Comparison of ENCODE assay signal across 10 mouse cellular contexts in the genomic region with DNA sequence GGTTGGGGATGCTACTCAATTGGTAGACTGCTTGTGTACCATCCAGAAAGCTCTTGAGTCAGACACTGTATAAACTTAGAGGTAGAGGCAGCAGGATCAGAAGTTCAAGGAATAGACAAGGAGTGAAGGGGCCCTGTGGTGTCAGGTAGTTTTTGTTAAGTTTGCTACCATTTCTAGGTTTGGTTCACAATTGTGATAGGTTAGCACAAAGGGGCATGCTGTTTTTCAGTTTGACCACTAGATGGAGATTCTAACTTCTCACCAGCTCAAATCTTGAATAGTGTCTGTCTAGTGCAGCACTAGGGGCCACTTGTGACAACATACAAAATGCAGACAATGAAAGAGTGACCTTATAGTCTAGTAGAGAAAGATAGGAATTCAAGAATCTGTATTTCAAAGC. TPM values are rescaled to one million over a fixed set of nuclear protein-coding genes. Genes with fewer than 3 reads are reported as not detected.
DNase-seq lines count a peak whose midpoint lies in the region; ATAC-seq lines count a peak whose summit lies in the region.
"Had no signal": no experiment of that assay in that cellular context is flagged by ENCODE, and none has a peak within 500 bp of the region (broad histone marks: within the 10 kb centered on the region; RNA-seq: fewer than 3 reads in every experiment).

No protein-coding gene starts in this region.

- no peaks in the 10 kb centered on the region for H3K27me3 ChIP-seq in midbrain, embryonic 12.5 days
- no peaks in the 10 kb centered on the region for H3K27me3 ChIP-seq in midbrain, embryonic 10.5 days (ENCODE audit: low read depth, poor library complexity, severe bottlenecking)
- H3K27me3 ChIP-seq: limb, embryonic 15.5 days had no signal

- ATAC-seq in midbrain, embryonic 12.5 days (ENCODE audit: low FRiP score, low read depth), result no peak

- DNase-seq in heart, adult 8-10 months (ENCODE audit: low spot score), result peak; percentile 54
- no peak for DNase-seq in heart, postnatal 25 days (ENCODE audit: low spot score)
- no peak for DNase-seq in midbrain, embryonic 10.5 days (ENCODE audit: low spot score)
- DNase-seq in brain, adult 2 months (ENCODE audit: low read depth, low spot score), result peak; percentile 70
- peak; percentile 88 for DNase-seq in retina, embryonic 14.5 days (ENCODE audit: low spot score)
- no peak for DNase-seq in adrenal gland, postnatal 25 days
- no peak for DNase-seq in ovary, adult 18-20 months (ENCODE audit: low spot score)
- DNase-seq: right cerebral cortex, postnatal 14 days had no signal

- H3K36me3 ChIP-seq in midbrain, embryonic 12.5 days, result no peaks in the 10 kb centered on the region
- H3K36me3 ChIP-seq in midbrain, embryonic 10.5 days, result no peaks in the 10 kb centered on the region
- H3K36me3 ChIP-seq: limb, embryonic 15.5 days had no signal

- no peak overlapping the region for H3K4me3 ChIP-seq in midbrain, embryonic 12.5 days
- H3K4me3 ChIP-seq in midbrain, embryonic 10.5 days, result no peak overlapping the region
- H3K4me3 ChIP-seq: limb, embryonic 15.5 days had no signal

- H3K9ac ChIP-seq in midbrain, embryonic 12.5 days (replicated peaks), result no peak overlapping the region
- H3K9ac ChIP-seq: limb, embryonic 15.5 days had no signal

- no peaks in the 10 kb centered on the region for H3K9me3 ChIP-seq in midbrain, embryonic 12.5 days
- H3K9me3 ChIP-seq in midbrain, embryonic 10.5 days (replicated peaks), result no peaks in the 10 kb centered on the region
- H3K9me3 ChIP-seq: limb, embryonic 15.5 days had no signal

- intact Hi-C loops in heart, postnatal 25 days (cut with DNase I), result loop anchor here (1.0 kb wide), 1 partner anchor 37 kb away; no protein-coding TSS in a partner anchor

- H3K4me2 ChIP-seq in midbrain, embryonic 12.5 days (replicated peaks), result no peak overlapping the region
- H3K4me2 ChIP-seq: limb, embryonic 15.5 days had no signal

- H3K27ac ChIP-seq in midbrain, embryonic 12.5 days (replicated peaks), result peak overlapping the region; percentile 10; the same call in 1 of the 2 replicates
- H3K27ac ChIP-seq in midbrain, embryonic 10.5 days (replicated peaks), result no peak overlapping the region
- H3K27ac ChIP-seq: limb, embryonic 15.5 days had no signal

- peaks cover 12% of the 10 kb centered on the region for H3K4me1 ChIP-seq in midbrain, embryonic 12.5 days
- peaks cover 19% of the 10 kb centered on the region for H3K4me1 ChIP-seq in midbrain, embryonic 10.5 days

RNA-seq across cellular contexts. Expression of a gene that starts 27.0 kb away (rescaled TPM):
- total RNA-seq in heart, adult 8-10 months (2022), result 100 to 1,000 TPM; 344 to 366 (median 354) TPM
- total RNA-seq in heart, postnatal 25 days (2021), result 100 to 1,000 TPM; 337 to 377 TPM
- 737 and 770 TPM in 2 replicates for polyA plus RNA-seq in midbrain, embryonic 12.5 days (2016; fragmentation: Nextera tagmentation; extraction: Ambion mirVana)
- polyA plus RNA-seq in midbrain, embryonic 10.5 days (2016; fragmentation: Nextera tagmentation; extraction: Ambion mirVana), result 605 and 682 TPM in 2 replicates
- total RNA-seq in adrenal gland, postnatal 25 days (2021), result 418 and 467 TPM in 2 replicates

Comparison
In these comparisons a context has a peak if more than half of its experiments do, and no peak if none do; other contexts are left out.
1. DNase-seq: peak in heart, adult 8-10 months (single experiment), brain, adult 2 months (single experiment) and retina, embryonic 14.5 days (single experiment); none in heart, postnatal 25 days (single experiment), midbrain, embryonic 10.5 days (single experiment), adrenal gland, postnatal 25 days (single experiment) and ovary, adult 18-20 months (single experiment).